Mouse (Mus musculus) midbrain, embryonic 14.5 days (tissue): ENCODE results near the gene Aox1. TPM values are rescaled to one million over a fixed set of nuclear protein-coding genes. Genes with fewer than 3 reads are reported as not detected.
"Not testable (repeated sequence)": the region's sequence is repeated elsewhere in the genome, so short reads cannot be mapped to it uniquely, and the experiment has no call there.

Experiments
- ATAC-seq: fragments of 200-750 bp; cut with Nextera tagmentation; 2 replicates; pipeline ENCODE4 v1.8.0; 2017; ENCODE audit warnings: moderate number of reproducible peaks, moderate library complexity; ENCODE audit not compliant: low FRiP score, low TSS enrichment
- DNase-seq: peaks from one replicate; pipeline ENCODE4 v3.0.0-alpha.2; 2015
- H3K27ac ChIP-seq: fragments of 300-500 bp; sonication (generic); replicated peaks from 2 replicates; pipeline ENCODE4 v1.5.1; 2014; ENCODE audit warnings: mild to moderate bottlenecking, low read depth, low read length, moderate library complexity
- H3K27me3 ChIP-seq: fragments of 300-500 bp; sonication (generic); 2 replicates; pipeline ENCODE4 v1.6.1; 2014; ENCODE audit warnings: low read length, control low read depth, mixed read lengths; ENCODE audit not compliant: control insufficient read depth, insufficient read depth
- H3K36me3 ChIP-seq: fragments of 300-500 bp; sonication (generic); 2 replicates; pipeline ENCODE4 v1.6.1; 2014; ENCODE audit warnings: low read length, control low read depth; ENCODE audit not compliant: control insufficient read depth, insufficient read depth
- H3K4me1 ChIP-seq: fragments of 300-500 bp; sonication (generic); 2 replicates; pipeline ENCODE4 v1.6.1; 2014; ENCODE audit warnings: mild to moderate bottlenecking, antibody characterized with exemption, low read length, control low read depth; ENCODE audit not compliant: control insufficient read depth, insufficient read depth
- H3K4me2 ChIP-seq: fragments of 300-500 bp; sonication (generic); 2 replicates; pipeline ENCODE4 v1.6.1; 2014; ENCODE audit warnings: mild to moderate bottlenecking, low read length, moderate library complexity
- H3K4me3 ChIP-seq: fragments of 300-500 bp; sonication (generic); replicated peaks from 2 replicates; pipeline ENCODE4 v1.5.1; 2014; ENCODE audit warnings: low read depth, low read length
- H3K9ac ChIP-seq: fragments of 300-500 bp; sonication (generic); replicated peaks from 2 replicates; pipeline ENCODE4 v1.6.1; 2014; ENCODE audit warnings: mild to moderate bottlenecking, low read length, moderate library complexity
- H3K9me3 ChIP-seq: fragments of 300-500 bp; sonication (generic); 2 replicates; pipeline ENCODE4 v1.6.1; 2016; ENCODE audit warnings: low read length, control low read depth, mixed read lengths; ENCODE audit not compliant: control insufficient read depth
- WGBS: fragments of 180-500 bp; shearing (Covaris S2); extraction: QIAGEN DNeasy Blood & Tissue Kit; methylation state at CpG from one replicate; pipeline ENCODE4 v1.1.7; 2014; 5-methylcytosine and 5-hydroxymethylcytosine counted together
- polyA plus RNA-seq: library from polyadenylated mRNA; unstranded; fragments of >200 nt; fragmentation: Nextera tagmentation; extraction: Ambion mirVana; gene quantifications from 2 replicates; pipeline ENCODE4 v1.2.1, GENCODE M21; 2014

The Aox1 gene
- 0.14 TPM in 1 of 2 replicates, not detected in the other for polyA plus RNA-seq

GRCm38 (mm10) chr1:58029636-58030117 is at the start of gene Aox1:
Gene Aox1, plus strand, starts transcription at chr1:58029931.
- peak; percentile 45 for DNase-seq
- WGBS: 22% methylated on average over 12 of the region's 12 CpGs
- Histone ChIP-seq H3K4me3 (no peak within 1 kb of the TSS), H3K27me3 (no peaks in the 10 kb centered on the region), H3K27ac (no peak within 1 kb of the TSS), H3K9ac (no peak within 1 kb of the TSS), H3K4me2 (peak within 1 kb of the TSS; percentile 22; the same call in 1 of the 2 replicates), H3K36me3 (no peaks in the 10 kb centered on the region), H3K4me1 (no peaks in the 10 kb centered on the region), H3K9me3 (no peaks in the 10 kb centered on the region)
- peak; percentile 49; the same call in 1 of the 2 replicates for ATAC-seq

- DNase-seq: no peak
- no peaks in the 10 kb centered on the region for H3K27me3 ChIP-seq
- no peaks in the 10 kb centered on the region for H3K36me3 ChIP-seq
- H3K4me3 ChIP-seq: no peak overlapping the region
- no peaks in the 10 kb centered on the region for H3K9me3 ChIP-seq
- H3K4me2 ChIP-seq: no peak overlapping the region
- no peak overlapping the region for H3K27ac ChIP-seq
- no peak for ATAC-seq
- 52% methylated on average over 6 of the region's 6 CpGs for WGBS
- no peak overlapping the region for H3K9ac ChIP-seq
- H3K4me1 ChIP-seq: no peaks in the 10 kb centered on the region
These were observed 40.6 kb upstream of the Aox1 start for GRCm38 (mm10) chr1:57989052-57989600.

- H3K4me1 ChIP-seq: peaks cover 1% of the 10 kb centered on the region; the same call in 1 of the 2 replicates
- no peak overlapping the region for H3K27ac ChIP-seq
- no peaks in the 10 kb centered on the region for H3K9me3 ChIP-seq
- no peaks in the 10 kb centered on the region for H3K36me3 ChIP-seq
- H3K9ac ChIP-seq: no peak overlapping the region
- ATAC-seq: no peak
- 76% methylated on average over 2 of the region's 2 CpGs for WGBS
- no peak overlapping the region for H3K4me3 ChIP-seq
- no peak for DNase-seq
- no peaks in the 10 kb centered on the region for H3K27me3 ChIP-seq
- H3K4me2 ChIP-seq: no peak overlapping the region
These were observed 38.5 kb upstream of the Aox1 start for GRCm38 (mm10) chr1:57991277-57991676.

- DNase-seq (peak; percentile 99), ATAC-seq (peak; percentile 99)
- Histone ChIP-seq H3K4me1 (peaks cover 11% of the 10 kb centered on the region), H3K4me3 (peak within 1 kb of the TSS; percentile 80), H3K9me3 (no peaks in the 10 kb centered on the region), H3K27ac (peak within 1 kb of the TSS; percentile 93), H3K27me3 (no peaks in the 10 kb centered on the region), H3K36me3 (no peaks in the 10 kb centered on the region), H3K4me2 (peak within 1 kb of the TSS; percentile 94), H3K9ac (peak within 1 kb of the TSS; percentile 65)
- WGBS: 7% methylated on average over 30 of the region's 30 CpGs
These were observed 34.1 kb upstream of the Aox1 start, which contains the start of gene Sgo2a for GRCm38 (mm10) chr1:57995432-57996132. Gene Sgo2a, plus strand, starts transcription at chr1:57995971.

GRCm38 (mm10) chr1:57996133-57996615 is 33.6 kb upstream of the Aox1 start:
- peak overlapping the region; percentile 65 for H3K9ac ChIP-seq
- peak overlapping the region; percentile 94 for H3K4me2 ChIP-seq
- peaks cover 11% of the 10 kb centered on the region for H3K4me1 ChIP-seq
- ATAC-seq (no peak; the same call in 1 of the 2 replicates), DNase-seq (no peak)
- H3K9me3 ChIP-seq: no peaks in the 10 kb centered on the region
- peak overlapping the region; percentile 80 for H3K4me3 ChIP-seq
- H3K27ac ChIP-seq: no peak overlapping the region
- 0 out of 2 replicates have a peak, but pooled peaks cover 3% of the 10 kb centered on the region for H3K36me3 ChIP-seq
- H3K27me3 ChIP-seq: no peaks in the 10 kb centered on the region
- under 1% methylated on average over 29 of the region's 29 CpGs for WGBS

- Histone ChIP-seq H3K9ac (no peak overlapping the region), H3K27ac (no peak overlapping the region), H3K4me3 (no peak overlapping the region), H3K4me2 (no peak overlapping the region), H3K36me3 (0 out of 2 replicates have a peak, but pooled peaks cover 3% of the 10 kb centered on the region), H3K4me1 (peaks cover 11% of the 10 kb centered on the region), H3K27me3 (no peaks in the 10 kb centered on the region), H3K9me3 (no peaks in the 10 kb centered on the region)
- WGBS: 84% methylated on average over 3 of the region's 3 CpGs
- DNase-seq: no peak
- no peak for ATAC-seq
These were observed 31.6 kb upstream of the Aox1 start for GRCm38 (mm10) chr1:57998146-57998545.

- not testable (repeated sequence) for H3K4me3 ChIP-seq, H3K36me3 ChIP-seq, H3K4me1 ChIP-seq, H3K27me3 ChIP-seq, H3K4me2 ChIP-seq, H3K27ac ChIP-seq, H3K9ac ChIP-seq, ATAC-seq, DNase-seq, H3K9me3 ChIP-seq
- 98% methylated on average over 7 of the region's 7 CpGs for WGBS
These were observed 23.3 kb upstream of the Aox1 start for GRCm38 (mm10) chr1:58006388-58006787.

GRCm38 (mm10) chr1:58018856-58019255 is 10.9 kb upstream of the Aox1 start, which contains the start of gene Kctd18:
Gene Kctd18, minus strand, starts transcription at chr1:58018956.
- H3K36me3 ChIP-seq: peaks cover 12% of the 10 kb centered on the region
- H3K9ac ChIP-seq: no peak within 1 kb of the TSS
- H3K4me2 ChIP-seq: no peak within 1 kb of the TSS
- no peaks in the 10 kb centered on the region for H3K4me1 ChIP-seq
- H3K27me3 ChIP-seq: no peaks in the 10 kb centered on the region
- no peak within 1 kb of the TSS for H3K4me3 ChIP-seq
- 96% methylated on average over 7 of the region's 7 CpGs for WGBS
- H3K9me3 ChIP-seq: no peaks in the 10 kb centered on the region
- H3K27ac ChIP-seq: no peak within 1 kb of the TSS
- ATAC-seq (no peak), DNase-seq (no peak)
